Mouse (Mus musculus): Measurements from ENCODE around the gene Pcbp3.
"Not testable (repeated sequence)": the region's sequence is repeated elsewhere in the genome, so short reads cannot be mapped to it uniquely, and the experiment has no call there.

Pcbp3 gene

DNA sequence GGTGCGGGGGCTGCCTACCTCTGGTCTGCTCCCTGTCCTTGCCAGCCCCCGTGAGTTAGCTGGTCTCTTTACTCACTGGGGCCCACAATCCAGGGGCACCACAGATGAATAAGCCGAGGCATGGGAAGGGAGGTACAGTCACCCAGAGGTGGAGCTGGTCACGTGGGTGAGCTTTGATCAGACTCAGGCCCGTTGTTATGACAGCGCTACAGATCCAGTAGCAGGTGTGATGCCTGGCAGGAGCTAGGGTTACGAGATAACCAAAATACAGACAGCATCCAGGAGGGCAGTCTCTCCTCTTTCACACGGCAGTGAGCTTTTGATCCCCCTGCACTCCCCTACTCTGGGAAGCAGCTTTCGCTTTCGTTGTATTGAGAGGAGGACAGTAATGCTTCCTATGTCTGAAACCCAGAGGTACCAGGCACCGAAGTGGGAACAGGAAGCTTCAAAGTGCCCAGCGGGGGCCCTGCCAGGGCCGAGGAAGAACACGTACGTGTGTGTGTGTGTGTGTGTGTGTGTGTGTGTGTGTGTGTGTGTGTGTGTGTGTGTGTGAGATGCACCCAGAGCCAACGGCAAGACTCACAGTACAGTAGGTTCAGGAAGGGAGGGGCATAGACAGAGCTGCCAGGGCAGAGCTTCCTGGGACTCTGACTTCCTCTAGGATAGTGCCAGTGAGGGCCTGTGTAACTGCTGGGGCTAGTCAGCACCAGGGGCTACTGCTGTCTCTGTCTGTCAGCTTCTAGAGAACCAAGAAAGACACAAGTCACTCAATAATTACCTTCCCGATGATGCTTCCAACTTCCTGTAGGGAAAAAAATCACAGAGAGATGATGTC, 162.7 kb downstream of the Pcbp3 start:
- DNase-seq (ENCODE audit: low spot score), result no peak

DNA sequence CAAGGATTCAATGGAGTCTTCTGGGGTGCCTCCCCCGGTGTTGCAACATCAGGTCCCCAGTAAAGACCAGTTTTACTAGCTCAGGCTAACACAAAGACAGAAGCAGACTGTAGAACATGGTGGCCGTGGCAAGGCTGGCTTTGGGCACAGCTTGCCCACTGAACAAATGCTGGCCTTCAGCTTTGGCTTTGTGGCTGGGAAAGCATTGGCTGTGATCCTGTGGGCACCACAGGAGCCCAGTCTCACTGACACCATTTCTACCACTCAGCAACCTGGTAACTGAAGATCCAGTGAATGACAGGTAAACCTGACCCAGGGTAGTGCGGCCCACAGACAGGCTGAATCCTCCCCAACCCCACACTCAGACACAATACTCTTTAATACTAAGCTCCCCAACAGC, 167.6 kb downstream of the Pcbp3 start:
- no peak for DNase-seq (ENCODE audit: low spot score)

- DNase-seq (ENCODE audit: low spot score), result peak; percentile 43
Measured at GRCm38 (mm10) chr10:76791475-76791874, 170.2 kb downstream of the Pcbp3 start.

GRCm38 (mm10) chr10:76789885-76790284, 171.8 kb downstream of the Pcbp3 start:
- DNase-seq (ENCODE audit: low spot score), result no peak

GRCm38 (mm10) chr10:76785312-76785711, 176.4 kb downstream of the Pcbp3 start:
- no peak for DNase-seq (ENCODE audit: low spot score)

GRCm38 (mm10) chr10:76779225-76779624, 182.5 kb downstream of the Pcbp3 start:
- no peak for DNase-seq (ENCODE audit: low spot score)

DNA sequence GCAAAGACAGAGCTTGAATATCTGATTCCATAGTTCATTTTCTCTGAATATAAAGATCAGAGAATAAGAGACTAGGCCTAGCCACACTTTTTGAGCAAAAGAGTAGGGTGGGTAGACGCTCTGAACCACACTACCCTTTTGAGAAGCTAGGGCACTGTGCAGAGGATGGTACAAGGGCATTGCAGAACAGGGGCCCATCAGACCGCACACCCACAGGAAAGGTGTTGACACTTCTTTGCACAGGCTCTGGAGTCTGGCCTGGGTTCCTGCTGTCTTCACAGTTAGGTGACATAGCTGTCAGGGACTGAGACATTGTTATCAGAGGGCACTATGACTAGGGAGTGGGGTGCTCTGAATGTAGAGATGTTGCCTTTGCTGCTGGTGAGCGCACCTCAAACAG, 190.1 kb downstream of the Pcbp3 start:
- DNase-seq (ENCODE audit: low spot score), result no peak

- no peak for DNase-seq (ENCODE audit: low spot score)
Measured at GRCm38 (mm10) chr10:76771086-76771485, 190.6 kb downstream of the Pcbp3 start.

DNA sequence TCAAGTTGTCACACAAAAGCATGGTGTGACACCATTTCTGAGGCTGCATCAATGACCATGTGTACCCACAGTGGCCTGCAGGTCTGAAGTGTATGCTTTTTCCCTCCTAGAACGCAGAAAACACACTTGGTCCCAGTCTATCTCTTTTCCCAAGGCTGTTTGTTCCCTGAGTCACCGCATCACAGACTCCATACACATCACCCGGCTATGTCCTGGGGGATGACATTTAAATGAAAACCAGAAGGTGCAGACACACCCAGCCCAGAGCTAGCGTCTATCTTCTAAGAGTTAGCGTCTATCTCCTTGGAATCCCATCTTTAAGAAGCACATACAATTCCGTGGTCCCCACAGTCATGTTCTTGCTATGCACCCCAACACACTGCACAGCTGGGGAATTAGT, 192.1 kb downstream of the Pcbp3 start:
- no peak for DNase-seq (ENCODE audit: low spot score)

DNA sequence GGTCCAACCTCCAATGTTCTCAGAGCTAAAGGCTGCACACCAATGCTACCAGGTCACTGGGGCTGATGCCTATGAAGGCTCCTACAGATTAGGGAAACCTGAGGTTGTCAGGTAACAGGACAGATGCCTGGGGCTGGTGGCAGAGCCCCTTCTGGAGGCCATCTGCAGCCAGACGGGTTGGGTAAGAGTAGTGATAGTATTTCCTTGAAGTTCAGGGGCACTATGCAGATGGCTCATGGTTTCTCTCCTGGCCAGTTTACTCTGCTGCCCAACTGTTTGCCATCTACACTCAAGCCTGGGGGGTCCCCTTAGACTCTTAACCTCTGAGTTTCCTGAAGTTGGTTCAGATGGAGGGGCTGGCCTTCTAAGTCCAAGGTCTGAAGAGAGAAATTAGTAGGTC, 195.5 kb downstream of the Pcbp3 start:
- no peak for DNase-seq (ENCODE audit: low spot score)

- no peak for DNase-seq (ENCODE audit: low spot score)
Measured at GRCm38 (mm10) chr10:76764927-76765326, 196.8 kb downstream of the Pcbp3 start.

- DNase-seq (ENCODE audit: low spot score), result no peak
Measured at GRCm38 (mm10) chr10:76763016-76763415, 198.7 kb downstream of the Pcbp3 start.

DNA sequence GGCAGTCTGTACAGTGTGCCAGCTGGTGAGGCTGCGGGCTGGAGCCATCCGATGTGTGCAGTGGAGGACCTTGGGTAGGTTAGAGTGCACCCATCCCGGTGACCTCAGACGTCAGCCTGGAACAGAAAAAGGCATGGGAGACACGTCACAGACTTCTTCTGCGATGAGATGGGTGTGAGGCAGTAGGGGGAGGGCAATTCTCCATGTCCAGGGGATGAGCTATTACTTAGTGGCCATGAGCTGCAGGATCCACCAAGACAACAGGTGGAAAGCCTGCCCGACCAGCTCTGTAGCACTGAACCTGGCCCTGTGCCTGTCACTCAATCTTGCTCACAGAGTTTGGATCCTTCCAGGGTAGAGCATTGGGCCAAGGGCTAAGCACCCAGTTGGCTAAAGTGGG, 199.3 kb downstream of the Pcbp3 start:
- no peak for DNase-seq (ENCODE audit: low spot score)

GRCm38 (mm10) chr10:76759878-76760277, 201.8 kb downstream of the Pcbp3 start:
- no peak for DNase-seq (ENCODE audit: low spot score)

- no peak for DNase-seq (ENCODE audit: low spot score)
Measured at GRCm38 (mm10) chr10:76753640-76754039, 208.0 kb downstream of the Pcbp3 start.

GRCm38 (mm10) chr10:76744267-76744666, 217.4 kb downstream of the Pcbp3 start:
- not testable (repeated sequence) for DNase-seq (ENCODE audit: low spot score)

GRCm38 (mm10) chr10:76736764-76737163, 224.9 kb downstream of the Pcbp3 start:
- no peak for DNase-seq (ENCODE audit: low spot score)

DNA sequence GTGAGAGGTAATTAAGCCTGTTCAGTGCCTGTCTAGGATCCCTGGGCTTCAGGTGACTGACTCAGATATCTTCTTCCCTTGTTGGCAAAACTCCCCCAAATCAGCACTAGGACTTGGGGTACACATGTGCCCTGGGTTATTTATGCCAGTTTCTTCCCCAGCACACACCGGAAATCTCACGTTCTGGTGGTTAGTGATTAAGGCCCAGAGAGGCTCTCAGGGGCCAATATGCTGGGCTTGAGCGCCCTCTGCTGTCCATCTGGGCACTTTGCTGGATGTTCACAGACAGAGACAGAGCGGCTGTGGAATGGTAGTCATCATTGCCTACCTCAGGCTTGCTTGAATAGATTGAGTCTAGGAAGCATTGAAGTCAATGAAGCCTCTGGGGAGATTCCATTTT, 226.7 kb downstream of the Pcbp3 start:
- DNase-seq (ENCODE audit: low spot score), result peak; percentile 70

GRCm38 (mm10) chr10:76733677-76734068, 228.0 kb downstream of the Pcbp3 start:
- no peak for DNase-seq (ENCODE audit: low spot score)

DNA sequence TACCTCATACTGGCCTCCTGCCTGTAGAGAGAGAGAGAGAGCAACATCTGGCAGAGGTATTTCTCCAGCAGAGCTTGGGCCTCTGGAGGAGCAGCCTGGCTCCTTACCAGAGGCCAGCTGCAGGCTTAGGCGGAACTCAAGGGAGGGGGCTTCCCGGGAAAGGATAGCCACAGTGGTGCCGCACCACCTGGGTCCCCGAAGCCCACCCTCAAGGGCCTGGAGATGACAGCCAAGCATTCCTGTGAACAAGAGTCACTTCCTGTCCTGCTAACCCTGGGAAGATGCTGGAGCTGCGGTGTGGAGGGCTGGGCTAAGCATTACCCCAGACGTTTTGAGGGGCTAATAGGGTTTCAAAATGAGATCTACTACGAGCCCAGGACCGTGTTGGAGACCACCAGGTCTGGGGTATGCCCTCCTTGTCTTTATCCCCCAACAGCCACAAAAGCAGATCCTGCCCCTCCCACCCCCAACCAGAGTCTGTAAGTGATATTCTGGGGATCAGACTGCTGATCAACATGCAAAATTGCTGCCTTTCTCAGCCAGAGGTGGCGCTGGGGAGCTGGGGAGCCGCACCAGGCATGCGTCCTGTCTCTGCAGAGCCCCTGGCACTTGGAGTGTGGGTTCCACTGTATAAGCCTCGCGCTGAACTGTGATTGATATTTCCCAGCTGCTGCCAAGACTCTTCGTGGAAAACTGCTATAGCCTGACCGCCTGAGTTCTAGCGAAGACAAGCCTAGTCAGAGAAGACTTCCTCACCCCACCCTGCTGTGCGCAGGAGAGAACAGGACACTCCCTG, 228.6 kb downstream of the Pcbp3 start:
- peak; percentile 24 for DNase-seq (ENCODE audit: low spot score)

GRCm38 (mm10) chr10:76732391-76732790, 229.3 kb downstream of the Pcbp3 start:
- DNase-seq (ENCODE audit: low spot score), result no peak

DNA sequence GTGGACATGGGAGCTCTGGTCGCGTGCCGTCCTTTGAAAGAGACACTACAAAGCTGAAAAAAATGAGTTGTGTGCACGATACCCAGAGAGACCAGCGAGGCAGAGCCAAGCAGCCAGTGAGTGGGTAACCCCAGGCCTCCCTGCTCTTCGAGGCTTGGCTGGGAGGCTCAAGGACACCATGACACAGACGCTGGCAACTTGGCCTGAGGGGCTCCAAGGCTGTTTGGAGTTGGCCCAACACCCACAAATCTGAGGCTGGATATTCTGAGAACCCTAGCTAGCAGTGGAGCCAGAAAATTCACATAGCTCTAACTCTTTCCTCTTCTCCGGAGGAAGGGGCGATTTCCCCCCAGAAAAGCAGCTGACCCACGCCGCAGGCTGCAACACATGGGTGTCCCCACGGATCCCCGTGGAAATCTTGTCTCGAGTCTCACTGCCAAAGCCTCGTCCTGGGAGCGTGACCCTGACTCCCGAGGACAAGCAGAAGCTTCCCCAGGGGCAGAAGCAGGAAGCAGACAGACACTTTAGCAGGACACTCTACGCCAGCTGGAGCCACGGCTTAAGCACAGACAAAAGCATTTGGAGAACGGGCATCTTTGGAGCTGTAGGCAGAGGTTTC, 230.0 kb downstream of the Pcbp3 start:
- no peak for DNase-seq (ENCODE audit: low spot score)
